Mouse (Mus musculus): Measurements from ENCODE around the gene Plau.

- TF ChIP-seq CTCF (IDR thresholded peaks at IDR 0.05; ENCODE audit: insufficient read depth, low read length): no peak
- TF ChIP-seq POLR2A (IDR thresholded peaks at IDR 0.05; ENCODE audit: borderline replicate concordance, extremely low read depth, low read depth, low read length): no peak
Measured at GRCm38 (mm10) chr14:20827061-20827460, 9.4 kb upstream of the Plau start.

All from lung, adult 2 months (tissue).